Mouse (Mus musculus): ENCODE data around the gene Dennd5b. TPM values are rescaled to one million over a fixed set of nuclear protein-coding genes. Genes with fewer than 3 reads are reported as not detected.
"Not testable (repeated sequence)": the region's sequence is repeated elsewhere in the genome, so short reads cannot be mapped to it uniquely, and the experiment has no call there.

Dennd5b gene
- total RNA-seq, 4 experiments from 2014 or later: 6.8 to 8.8 (median 7.2) TPM

DNA sequence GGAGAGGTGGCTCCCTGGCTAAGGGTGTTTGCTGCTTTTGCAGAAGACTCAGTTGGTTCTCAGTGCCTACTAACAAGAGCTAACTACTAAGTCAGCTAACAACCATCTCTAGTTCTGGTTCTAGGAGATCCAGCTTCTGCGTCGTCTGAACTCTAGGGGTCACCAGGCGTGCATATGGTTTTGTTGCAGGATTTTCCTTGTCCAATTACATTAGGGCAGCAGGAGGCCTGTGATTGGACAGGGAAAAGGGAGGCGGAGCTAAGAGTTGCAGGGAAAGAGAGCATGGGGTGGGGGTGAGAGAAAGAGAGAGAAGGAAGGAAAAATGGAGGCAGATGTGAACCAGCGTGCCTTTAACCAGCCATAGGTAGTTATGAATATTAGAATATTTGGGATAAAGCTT is 83.0 kb downstream of the Dennd5b start:
- no peak for DNase-seq (ENCODE audit: low spot score in 2 of 2)

DNA sequence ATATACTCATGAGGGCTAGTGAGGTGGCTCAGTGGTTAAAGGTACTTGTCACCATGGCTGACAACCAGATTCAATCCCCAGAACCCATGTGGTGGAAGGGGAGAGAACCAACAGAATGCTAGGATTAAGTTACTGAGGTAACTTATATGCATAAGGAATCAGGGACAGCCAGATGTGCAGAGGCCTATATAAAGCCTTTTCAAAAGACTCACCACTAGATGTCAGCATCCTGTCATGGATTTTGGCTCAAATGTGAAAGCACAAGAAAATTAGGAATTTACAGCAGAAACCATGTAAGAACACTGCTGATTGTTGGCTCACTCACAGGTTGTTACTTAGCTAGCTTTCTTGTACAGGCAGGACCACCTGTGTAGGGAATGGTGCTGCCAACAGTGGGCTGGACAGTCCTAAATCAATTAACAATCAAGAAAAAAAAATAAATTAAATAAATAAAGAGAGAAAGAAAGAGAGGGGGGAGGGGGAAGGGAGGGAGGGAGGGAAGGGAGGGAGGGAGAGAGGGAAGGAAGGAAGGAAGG is 90.6 kb downstream of the Dennd5b start:
- DNase-seq (ENCODE audit: low spot score in 2 of 2): no peak

DNA sequence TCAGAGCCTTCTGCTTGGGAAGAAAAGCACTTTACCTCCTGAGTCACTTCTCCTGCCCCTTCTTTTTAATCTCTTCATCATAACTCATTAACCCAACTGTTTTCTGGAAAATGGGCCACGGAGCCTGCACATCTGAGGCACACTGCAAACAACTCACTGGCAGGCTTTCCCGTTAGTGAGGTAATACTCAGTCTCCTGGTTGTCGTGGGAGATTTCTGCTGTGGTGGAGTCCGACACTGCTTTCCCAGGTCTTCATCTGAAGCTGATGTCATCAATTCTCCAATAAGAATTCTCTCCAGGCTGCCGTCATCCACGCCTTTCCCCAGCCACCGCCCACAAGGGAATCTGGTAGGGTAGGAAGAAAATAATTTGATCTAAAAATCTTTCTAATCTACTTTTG is 96.5 kb downstream of the Dennd5b start:
- DNase-seq (ENCODE audit: low spot score in 2 of 2): no peak

DNA sequence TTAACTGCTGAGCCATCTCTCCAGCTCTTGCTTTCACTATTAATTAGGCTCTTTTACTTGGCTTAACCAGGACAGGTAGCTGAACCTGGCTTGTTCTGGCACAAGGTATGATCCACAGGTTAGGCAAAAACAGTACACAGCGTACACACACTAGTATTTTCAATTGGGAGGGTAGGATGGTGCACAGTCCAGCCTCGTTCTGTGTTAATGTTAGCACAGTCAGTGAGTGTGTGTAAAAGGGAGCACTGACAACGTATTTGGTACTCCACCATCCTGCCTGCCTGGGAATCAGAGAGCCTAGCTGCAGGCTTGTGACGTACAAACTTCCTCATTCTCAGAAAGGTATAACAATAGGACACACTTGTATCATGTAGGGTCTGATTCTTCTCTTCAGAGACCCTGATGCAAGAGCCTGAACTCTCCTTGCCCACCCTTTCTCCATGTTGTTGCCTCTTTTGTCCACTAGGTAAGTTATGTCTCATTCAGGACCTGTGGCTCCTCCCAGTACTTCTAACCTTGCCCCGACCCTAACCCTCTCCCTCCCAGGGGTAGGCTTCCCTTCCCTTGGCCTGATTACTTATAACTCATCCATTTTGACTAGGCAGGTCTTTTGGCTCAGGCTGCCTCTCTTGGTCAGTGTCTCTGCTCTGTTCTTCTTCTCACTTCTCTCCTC is 107.0 kb downstream of the Dennd5b start:
- DNase-seq (ENCODE audit: low spot score in 2 of 2): no peak

DNA sequence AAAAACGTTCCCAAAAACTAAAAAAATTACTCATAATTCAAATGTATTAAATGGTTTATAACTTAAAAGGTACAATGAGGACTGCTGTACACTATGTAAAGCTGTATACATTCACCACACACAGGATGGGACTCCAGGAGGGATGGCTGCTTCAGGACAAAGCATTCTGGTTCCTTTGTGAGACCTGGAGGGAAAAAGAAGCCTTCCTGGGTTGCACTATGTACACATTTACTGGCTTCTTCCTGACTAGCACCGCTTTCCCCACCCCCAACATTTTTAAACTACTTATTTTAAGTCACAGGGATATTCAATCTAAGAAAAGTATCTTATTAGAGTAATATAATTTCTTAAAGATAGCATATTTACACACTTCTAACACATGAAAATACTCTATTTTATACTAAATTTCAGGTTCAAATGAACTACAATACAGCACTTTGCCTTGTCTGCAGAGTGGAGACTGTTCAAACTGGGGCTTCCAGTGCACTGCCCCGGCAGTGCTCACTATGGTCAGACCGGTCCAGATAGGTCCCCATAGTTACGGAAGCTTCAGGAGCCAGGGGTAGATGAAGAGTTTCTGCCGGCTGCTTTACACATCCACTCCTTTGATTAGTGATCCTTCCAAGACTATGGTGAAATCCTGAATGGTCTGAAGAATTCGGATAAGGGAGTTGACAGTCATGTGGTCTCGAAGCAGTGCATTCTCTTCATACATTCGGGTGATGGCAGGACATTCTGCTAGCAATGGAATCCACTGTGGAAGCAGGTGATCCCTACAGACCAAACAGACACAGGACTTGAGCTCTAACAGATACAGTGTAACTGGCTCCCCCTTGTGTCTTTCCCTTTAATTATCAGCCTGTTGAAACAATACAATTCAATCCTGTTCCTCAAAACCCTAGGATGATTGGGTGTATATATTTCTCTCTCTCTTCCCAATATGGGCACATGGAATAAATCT is 108.1 kb downstream of the Dennd5b start:
- no peak for DNase-seq (ENCODE audit: low spot score in 2 of 2)

DNA sequence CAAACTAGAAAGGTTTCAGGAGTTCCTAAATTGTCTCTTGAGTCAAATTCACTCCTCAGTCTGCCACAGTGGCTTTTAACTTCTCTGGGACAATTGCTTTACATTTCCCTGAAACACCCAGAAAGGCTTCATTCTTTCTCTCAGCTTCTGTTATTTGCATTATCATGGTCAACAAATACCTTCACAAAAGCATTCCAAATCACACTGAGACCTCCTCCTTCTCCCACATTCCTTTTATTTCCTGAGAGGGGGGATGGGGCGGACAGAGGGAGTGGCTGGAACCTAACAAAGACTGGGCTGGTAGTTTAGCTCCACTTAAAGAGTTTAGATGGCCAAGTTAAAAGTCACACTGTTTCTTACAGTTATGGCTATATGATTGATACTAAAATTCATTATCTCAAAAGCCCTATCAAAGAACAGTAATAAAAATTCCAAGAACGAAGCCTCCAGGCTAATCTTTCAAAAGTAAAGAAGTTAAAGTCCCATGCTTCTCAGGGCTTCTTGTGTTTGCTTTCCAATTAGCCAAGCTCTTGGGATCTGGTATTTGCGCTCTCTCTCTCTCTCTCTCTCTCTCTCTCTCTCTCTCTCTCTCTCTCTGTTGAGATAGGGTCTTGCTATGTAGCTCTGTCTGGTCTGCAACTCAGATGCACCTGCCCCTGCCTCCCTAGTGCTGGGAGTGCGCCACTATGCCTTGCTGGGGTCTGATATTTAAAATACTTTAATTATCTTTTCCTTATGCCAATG is 108.9 kb downstream of the Dennd5b start:
- no peak for DNase-seq (ENCODE audit: low spot score in 2 of 2)

DNA sequence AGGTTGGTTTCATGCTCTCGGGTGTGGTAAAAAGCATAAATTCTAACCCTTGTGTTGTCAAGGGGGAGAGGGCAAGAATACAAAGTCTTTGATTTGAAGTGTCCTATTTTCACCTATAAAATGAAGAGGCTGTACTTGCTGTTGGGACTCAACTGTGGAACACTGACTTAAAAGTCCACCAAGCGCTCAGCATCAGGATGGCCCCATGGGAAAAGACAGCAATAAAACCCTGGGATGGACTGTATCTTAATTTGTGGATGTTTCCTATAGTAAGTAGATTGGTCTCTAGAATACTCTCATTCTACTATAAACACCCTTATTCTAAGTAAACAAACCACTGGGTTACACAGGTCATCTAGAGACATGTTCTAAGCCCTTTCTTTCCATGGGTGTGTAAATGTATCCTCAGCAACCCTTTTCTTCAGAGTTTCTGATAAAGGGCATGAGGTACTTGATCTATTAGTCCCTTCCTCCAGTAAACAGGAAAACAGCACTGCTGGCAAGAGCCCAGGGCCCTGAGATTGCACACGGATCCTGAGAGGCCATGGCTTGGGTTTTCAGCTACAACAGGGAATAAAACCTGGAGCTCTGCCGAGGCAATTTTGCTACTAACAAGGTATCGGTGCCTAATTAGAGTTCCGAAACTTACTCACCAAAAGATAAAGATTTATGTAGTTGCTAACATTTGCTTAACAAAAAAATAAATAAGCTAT is 109.7 kb downstream of the Dennd5b start:
- DNase-seq (ENCODE audit: low spot score in 2 of 2): no peak

DNA sequence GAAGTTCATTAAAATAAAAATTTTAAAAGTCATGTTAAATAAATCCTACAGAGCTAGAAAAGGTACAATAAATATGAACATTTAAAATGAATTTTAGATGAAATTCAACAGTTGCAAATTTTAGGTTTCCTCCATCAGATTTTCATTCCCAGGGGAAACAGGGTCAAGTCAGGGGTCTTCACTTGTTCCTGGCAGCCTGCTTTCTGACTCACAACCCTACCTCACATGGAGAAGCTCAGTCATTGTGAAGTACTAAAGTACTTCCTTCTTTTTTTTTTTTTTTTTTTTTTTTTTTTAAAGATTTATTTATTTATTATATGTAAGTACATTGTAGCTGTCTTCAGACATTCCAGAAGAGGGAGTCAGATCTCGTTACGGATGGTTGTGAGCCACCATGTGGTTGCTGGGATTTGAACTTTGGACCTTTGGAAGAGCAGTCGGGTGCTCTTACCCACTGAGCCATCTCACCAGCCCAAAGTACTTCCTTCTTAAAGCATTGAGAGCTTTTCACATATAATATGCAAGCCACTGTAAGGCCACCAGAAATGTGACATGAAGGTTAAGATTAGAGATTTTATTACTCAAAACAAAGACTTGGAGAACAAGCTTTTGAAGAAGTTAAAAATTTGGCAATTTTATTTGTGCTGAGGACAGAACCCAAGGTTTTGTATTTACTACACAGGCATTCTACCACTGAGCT is 111.5 kb downstream of the Dennd5b start:
- not testable (repeated sequence) for DNase-seq (ENCODE audit: low spot score in 2 of 2)

DNA sequence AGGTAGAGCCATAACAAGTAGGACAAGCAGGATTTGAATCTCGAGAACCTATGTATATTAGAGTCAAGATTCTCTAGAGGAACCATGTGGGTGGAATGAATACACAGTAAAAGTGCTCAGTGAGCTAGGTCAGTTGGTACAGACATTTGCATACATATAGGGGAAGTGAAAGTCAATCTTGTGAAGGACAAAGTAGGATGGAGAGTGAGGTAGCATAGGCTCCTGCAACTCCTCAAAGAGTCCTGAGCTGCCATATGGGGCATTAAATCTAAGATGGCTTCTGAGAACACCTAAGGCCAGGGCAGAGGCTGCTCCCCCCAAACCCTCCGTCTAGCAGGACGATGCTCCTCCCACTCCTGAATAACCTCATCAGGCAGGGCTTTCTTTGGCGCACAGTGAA is 115.5 kb downstream of the Dennd5b start:
- no peak for DNase-seq (ENCODE audit: low spot score in 2 of 2)

DNA sequence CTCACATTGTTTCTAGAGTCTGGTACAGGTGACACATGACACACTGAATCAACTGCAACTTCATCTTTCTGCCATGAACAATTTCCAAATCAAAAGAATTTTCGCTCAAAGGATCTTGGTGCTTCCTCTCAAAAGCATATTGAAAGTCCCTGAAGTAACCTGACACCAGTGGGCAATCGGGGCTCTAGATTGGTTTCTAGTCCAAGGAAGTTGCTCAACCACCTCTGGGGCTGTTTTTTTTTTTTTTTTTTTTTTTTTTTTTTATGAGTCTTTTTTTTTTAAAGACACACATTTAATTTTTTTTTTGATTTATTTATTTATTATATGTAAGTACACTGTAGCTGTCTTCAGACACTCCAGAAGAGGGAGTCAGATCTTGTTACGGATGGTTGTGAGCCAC is 121.0 kb downstream of the Dennd5b start:
- no peak for DNase-seq (ENCODE audit: low spot score in 2 of 2)

DNA sequence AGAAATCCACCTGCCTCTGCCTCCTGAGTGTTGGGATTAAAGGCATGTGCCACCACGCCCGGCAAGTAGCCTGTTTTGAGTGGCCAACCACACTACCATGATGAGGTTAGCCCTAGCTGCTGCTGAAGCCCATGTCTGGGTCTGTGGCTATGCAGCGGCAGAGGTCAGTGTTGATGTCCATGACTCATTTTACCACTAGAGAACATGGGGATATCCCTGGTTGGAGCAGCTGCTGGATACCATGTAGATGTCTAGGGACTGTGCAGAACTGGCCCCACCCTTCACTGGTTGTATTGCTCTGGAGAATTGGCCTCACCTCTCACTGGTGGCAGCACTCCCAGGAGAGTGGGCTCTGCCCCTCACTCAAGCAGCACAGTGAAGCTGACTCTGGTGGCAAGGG is 126.4 kb downstream of the Dennd5b start:
- no peak for DNase-seq (ENCODE audit: low spot score in 2 of 2)

DNA sequence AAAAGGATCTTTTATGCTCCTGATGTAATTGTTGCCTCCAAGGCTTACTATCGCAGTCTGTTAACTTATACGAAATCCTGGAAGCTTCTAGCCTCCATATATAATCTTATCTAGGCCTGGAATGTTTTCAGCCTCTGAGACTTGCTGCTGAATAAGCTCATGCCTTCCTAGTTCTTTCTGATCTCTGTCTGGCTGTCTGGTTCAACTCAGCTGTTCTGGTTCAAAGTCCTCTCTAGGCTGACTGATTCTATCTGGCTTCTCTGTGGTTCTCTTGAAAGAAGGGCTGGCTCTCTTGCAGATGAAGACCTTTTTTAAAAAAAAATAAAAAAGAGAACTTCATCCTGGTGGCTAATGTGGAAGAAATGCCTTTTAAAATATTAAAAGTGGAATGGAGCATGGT is 128.6 kb downstream of the Dennd5b start:
- DNase-seq (ENCODE audit: low spot score in 2 of 2): no peak

DNA sequence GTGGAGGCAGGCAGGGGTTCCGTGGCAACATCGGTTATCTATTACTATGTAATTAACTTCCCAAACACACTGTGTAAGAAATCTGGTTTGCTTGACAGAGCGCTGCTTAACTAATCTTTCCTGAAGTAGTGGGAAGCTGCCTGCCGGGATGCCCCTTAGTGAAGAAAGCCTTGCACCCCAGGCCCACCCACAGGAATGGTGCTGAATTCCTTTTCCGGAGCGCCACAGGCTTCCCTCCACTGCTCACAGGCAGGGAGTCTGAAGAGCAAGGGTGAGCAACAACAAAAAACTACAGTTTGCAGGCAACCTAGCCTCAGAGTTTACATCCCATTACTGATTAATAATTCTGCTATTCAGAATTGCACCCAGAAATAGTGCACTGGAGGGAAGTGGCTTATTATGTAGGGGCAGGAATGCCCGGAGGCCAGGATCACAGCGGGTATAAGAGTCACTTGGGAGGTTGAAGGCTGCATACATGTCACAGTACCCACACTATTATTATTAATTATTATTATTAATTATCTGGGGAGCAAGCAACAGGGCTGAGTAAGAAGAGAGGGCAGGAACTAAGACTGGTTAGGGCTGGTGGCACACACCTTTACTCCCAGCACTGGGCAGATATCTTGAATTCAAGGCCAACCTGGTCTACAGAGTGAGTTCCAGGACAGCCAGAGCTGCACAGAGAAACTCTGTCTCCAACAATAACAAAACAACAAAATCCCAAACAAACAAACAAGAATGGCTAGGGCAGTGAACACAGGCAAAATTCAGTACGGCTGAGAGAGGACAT is 129.2 kb downstream of the Dennd5b start:
- no peak for DNase-seq (ENCODE audit: low spot score in 2 of 2)

DNA sequence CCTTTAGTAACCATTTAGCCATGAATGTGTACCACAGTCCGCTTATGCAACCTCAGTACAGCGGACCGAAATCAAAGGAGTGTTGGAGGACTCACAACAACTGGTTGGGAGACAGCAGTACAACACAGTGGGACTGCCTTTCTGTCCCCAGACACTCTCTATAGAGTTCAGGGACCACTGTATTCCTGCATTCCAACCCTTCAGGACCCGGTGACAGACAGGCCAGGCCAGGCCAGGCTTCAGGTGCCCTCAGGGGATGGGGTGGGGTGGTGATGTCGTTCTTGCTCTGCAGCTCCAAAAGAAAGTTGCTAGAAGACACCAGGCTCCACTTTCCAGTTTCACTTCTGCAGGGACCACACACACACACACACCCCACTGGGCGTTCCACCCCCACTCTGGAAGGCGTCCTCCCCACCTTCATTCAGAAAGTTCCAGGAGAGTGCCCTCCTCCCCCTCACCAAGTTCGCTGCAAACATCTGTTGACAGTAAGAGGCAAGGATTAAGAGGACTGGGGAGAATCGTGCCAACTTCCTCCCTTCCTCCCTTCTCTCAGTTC is 130.0 kb downstream of the Dennd5b start:
- DNase-seq (ENCODE audit: low spot score in 2 of 2): no peak

DNA sequence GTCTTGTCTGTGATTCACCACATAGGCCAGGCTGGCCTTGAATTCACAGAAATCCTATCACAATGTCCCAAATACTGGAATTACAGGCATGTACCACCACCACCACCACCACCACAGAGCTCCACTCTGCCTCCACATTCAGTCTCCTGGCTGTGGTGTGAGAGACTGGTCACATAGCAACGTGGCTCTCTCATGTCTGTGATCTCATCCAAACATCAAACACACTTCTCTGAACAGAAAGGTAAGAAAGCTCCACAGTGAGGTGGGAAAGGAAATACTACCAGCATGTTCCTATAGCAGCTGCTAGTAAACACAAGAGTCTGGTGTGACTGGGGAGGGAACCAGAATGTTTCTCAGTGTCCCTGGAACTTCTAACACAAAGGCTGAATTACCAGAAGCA is 140.2 kb downstream of the Dennd5b start:
- DNase-seq (ENCODE audit: low spot score in 2 of 2): no peak

DNA sequence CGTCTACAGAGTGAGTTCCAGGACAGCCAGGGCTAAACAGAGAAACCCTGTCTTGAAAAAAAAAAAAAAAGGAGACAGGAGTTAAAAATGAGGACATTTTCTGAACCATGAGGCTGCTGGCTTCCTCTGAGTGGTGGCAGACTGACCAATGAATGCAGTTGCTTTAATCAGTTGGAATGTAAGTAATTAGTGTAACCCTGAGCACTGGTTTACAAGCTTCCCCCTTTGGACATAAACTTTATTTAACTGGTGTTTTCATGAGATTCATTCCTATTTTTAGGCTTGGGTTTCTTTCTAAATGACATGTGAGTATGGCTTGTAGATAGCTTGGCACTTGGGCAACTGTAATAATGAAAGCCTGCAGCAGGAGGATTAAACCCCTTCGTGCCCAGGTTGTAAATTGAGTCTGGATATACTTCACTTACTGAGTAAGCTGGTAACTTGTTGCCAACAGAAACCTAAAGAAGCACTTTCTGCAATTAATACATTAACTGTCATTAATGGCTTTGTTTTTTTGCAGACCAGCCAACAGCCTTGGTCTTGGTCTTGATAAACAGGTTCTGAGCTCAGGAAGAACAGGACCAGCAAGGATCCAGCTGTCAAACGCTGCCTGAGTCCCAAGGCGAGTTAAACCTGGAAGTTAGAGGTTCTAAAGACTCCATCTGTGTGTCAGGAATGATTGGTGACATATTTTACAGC is 141.8 kb downstream of the Dennd5b start:
- no peak for DNase-seq (ENCODE audit: low spot score in 2 of 2)

DNA sequence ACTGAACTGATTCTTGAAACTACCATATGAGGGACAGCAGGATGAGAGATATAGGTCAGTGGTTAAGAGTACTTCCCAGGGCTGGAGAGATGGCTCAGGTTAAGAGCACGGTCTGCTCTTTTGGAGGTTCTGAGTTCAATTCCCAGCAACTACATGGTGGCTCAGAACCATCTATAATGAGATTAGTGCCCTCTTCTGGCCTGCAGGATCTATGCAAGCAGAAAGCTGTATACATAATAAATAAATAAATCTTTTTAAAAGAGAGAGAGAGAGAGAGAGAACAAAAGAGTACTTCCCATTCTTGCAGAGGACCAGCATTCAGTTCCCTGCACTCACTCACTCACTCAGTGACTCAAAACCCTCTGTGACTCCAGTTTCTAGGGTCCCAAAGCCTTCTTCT is 142.8 kb downstream of the Dennd5b start:
- DNase-seq (ENCODE audit: low spot score in 2 of 2): no peak

DNA sequence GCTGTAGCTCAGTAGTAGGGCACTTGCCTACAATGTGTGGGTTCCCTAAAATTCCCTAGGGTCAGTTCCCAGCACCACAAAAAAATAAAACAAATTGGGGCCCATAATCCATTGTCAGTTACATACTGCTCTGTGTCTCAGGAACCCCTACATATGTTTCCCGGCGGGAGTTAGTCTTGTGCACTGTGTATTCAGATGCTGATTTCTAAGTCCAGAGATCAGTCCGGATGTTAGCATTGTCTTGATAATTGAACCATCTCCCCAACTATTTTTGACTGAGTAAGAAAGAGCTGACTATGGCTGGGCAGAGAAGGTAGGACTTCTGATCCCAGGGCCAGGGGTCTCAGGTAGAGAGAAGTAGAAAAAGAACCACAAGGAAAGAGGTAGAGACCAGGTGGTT is 144.4 kb downstream of the Dennd5b start:
- no peak for DNase-seq (ENCODE audit: low spot score in 2 of 2)

All from gastrocnemius, adult 8-10 months (tissue).